Mouse (Mus musculus): ENCODE data around the gene Cdhr5. TPM values are rescaled to one million over a fixed set of nuclear protein-coding genes. Genes with fewer than 3 reads are reported as not detected.

Gene Cdhr5
- polyA plus RNA-seq, 1 experiment from 2014 or later = not detected

DNA sequence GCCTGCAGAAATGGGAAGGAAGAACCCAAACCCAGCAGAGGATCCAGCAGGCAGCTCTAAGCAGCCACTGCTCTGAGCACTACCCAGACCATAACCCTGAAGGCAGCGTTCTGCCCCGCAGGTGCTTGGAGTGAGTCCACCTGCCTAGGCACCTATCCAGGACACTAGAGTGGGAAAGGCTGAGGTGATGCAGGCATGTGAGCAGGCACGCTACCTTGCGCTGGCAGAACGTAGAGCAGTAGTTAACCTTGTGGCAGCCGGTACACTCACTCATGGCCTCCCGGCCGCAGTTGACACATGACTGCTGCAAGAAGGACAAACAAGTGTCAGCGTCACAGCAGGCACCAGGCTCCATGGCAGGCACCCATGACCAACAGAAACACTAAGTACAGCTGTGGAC lies 24.8 kb upstream of the Cdhr5 start:
- Histone ChIP-seq H3K4me1 (replicated peaks; ENCODE audit: control insufficient read depth, insufficient read depth, low read length) (no peaks in the 10 kb centered on the region), H3K9me3 (ENCODE audit: control insufficient read depth, low read length) (no peaks in the 10 kb centered on the region), H3K27ac (ENCODE audit: low read depth, low read length) (no peak overlapping the region), H3K9ac (ENCODE audit: low read length) (no peak overlapping the region), H3K36me3 (ENCODE audit: control insufficient read depth, insufficient read depth, low read length) (peaks cover 9% of the 10 kb centered on the region; the same call in 1 of the 2 replicates), H3K4me3 (ENCODE audit: low read depth, low read length) (no peak overlapping the region), H3K4me2 (ENCODE audit: low read depth, low read length, severe bottlenecking) (no peak overlapping the region), H3K27me3 (ENCODE audit: control insufficient read depth, insufficient read depth, low read length) (no peaks in the 10 kb centered on the region)
- no peak for DNase-seq (ENCODE audit: low spot score)
- 95% methylated on average over 9 of the region's 9 CpGs for WGBS
- no peak for ATAC-seq (replicated peaks; ENCODE audit: low FRiP score)

DNA sequence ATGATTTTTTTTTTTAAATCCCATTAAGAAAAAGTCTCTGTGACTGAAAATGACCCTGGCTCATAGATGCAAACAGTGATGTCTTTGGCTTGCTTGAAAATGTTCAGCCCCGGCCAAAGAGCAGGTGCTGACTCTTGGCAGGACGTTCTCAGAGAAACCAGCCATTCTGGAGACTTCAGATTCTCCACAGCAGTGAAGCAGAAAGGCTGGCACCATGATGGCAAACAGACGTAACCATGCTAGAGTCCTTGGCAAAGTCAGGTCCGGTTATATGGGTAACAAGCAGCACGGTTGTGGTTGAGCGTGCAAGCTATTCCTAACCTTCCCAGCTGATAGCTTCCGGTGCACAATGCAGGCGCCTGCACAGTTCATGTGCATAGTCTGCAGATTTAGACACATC lies 22.6 kb upstream of the Cdhr5 start:
- no peak overlapping the region for H3K4me3 ChIP-seq (ENCODE audit: low read depth, low read length)
- H3K9me3 ChIP-seq (ENCODE audit: control insufficient read depth, low read length) = no peaks in the 10 kb centered on the region
- H3K27ac ChIP-seq (ENCODE audit: low read depth, low read length) = no peak overlapping the region
- ATAC-seq (replicated peaks; ENCODE audit: low FRiP score) (no peak), DNase-seq (ENCODE audit: low spot score) (no peak)
- no peak overlapping the region for H3K4me2 ChIP-seq (ENCODE audit: low read depth, low read length, severe bottlenecking)
- peaks cover 3% of the 10 kb centered on the region for H3K4me1 ChIP-seq (replicated peaks; ENCODE audit: control insufficient read depth, insufficient read depth, low read length)
- 96% methylated on average over 8 of the region's 8 CpGs for WGBS
- H3K9ac ChIP-seq (ENCODE audit: low read length) = no peak overlapping the region
- H3K27me3 ChIP-seq (ENCODE audit: control insufficient read depth, insufficient read depth, low read length) = peaks cover 18% of the 10 kb centered on the region
- peaks cover 4% of the 10 kb centered on the region; the same call in 1 of the 2 replicates for H3K36me3 ChIP-seq (ENCODE audit: control insufficient read depth, insufficient read depth, low read length)

GRCm38 (mm10) chr7:141297926-141298650 lies 21.5 kb upstream of the Cdhr5 start:
- DNase-seq (ENCODE audit: low spot score) (no peak), ATAC-seq (replicated peaks; ENCODE audit: low FRiP score) (no peak)
- H3K4me2 ChIP-seq (ENCODE audit: low read depth, low read length, severe bottlenecking) = no peak overlapping the region
- peaks cover 8% of the 10 kb centered on the region for H3K4me1 ChIP-seq (replicated peaks; ENCODE audit: control insufficient read depth, insufficient read depth, low read length)
- H3K36me3 ChIP-seq (ENCODE audit: control insufficient read depth, insufficient read depth, low read length) = peaks cover 4% of the 10 kb centered on the region; the same call in 1 of the 2 replicates
- no peak overlapping the region for H3K4me3 ChIP-seq (ENCODE audit: low read depth, low read length)
- H3K9ac ChIP-seq (ENCODE audit: low read length) = no peak overlapping the region
- 86% methylated on average over 3 of the region's 3 CpGs for WGBS
- H3K9me3 ChIP-seq (ENCODE audit: control insufficient read depth, low read length) = no peaks in the 10 kb centered on the region
- H3K27ac ChIP-seq (ENCODE audit: low read depth, low read length) = no peak overlapping the region
- H3K27me3 ChIP-seq (ENCODE audit: control insufficient read depth, insufficient read depth, low read length) = peaks cover 29% of the 10 kb centered on the region

- DNase-seq (ENCODE audit: low spot score) (no peak), ATAC-seq (replicated peaks; ENCODE audit: low FRiP score) (no peak)
- peak overlapping the region; percentile 59 for H3K4me2 ChIP-seq (ENCODE audit: low read depth, low read length, severe bottlenecking)
- H3K4me3 ChIP-seq (ENCODE audit: low read depth, low read length) = peak overlapping the region; percentile 27
- WGBS = 3% methylated on average over 22 of the region's 22 CpGs
- H3K36me3 ChIP-seq (ENCODE audit: control insufficient read depth, insufficient read depth, low read length) = no peaks in the 10 kb centered on the region; the same call in 1 of the 2 replicates
- H3K27me3 ChIP-seq (ENCODE audit: control insufficient read depth, insufficient read depth, low read length) = peaks cover 52% of the 10 kb centered on the region
- H3K4me1 ChIP-seq (replicated peaks; ENCODE audit: control insufficient read depth, insufficient read depth, low read length) = peaks cover 12% of the 10 kb centered on the region
- H3K9me3 ChIP-seq (ENCODE audit: control insufficient read depth, low read length) = no peaks in the 10 kb centered on the region
- no peak overlapping the region for H3K27ac ChIP-seq (ENCODE audit: low read depth, low read length)
- H3K9ac ChIP-seq (ENCODE audit: low read length) = no peak overlapping the region
These were observed 17.9 kb upstream of the Cdhr5 start for GRCm38 (mm10) chr7:141294479-141294878.

DNA sequence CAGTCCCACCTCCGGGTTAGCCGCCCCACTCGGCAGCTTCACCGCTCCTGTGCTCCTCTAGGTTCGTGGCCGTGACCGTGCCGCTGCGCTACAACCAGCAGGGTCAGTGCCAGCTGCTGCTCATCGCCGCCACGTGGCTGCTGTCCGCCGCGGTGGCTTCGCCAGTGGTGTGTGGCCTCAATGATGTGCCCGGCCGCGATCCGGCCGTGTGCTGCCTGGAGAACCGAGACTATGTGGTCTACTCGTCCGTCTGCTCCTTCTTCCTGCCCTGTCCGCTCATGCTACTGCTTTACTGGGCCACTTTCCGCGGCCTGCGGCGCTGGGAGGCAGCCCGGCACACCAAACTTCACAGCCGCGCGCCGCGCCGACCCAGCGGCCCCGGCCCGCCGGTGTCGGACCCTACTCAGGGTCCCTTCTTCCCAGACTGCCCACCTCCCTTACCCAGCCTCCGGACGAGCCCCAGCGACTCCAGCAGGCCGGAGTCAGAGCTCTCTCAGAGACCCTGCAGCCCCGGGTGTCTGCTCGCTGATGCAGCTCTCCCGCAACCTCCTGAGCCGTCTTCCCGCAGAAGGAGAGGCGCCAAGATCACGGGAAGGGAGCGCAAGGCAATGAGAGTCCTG lies 17.4 kb upstream of the Cdhr5 start:
- Histone ChIP-seq H3K4me2 (ENCODE audit: low read depth, low read length, severe bottlenecking) (peak overlapping the region; percentile 59), H3K4me1 (replicated peaks; ENCODE audit: control insufficient read depth, insufficient read depth, low read length) (peaks cover 12% of the 10 kb centered on the region), H3K9ac (ENCODE audit: low read length) (peak overlapping the region; percentile 31; the same call in 1 of the 2 replicates), H3K36me3 (ENCODE audit: control insufficient read depth, insufficient read depth, low read length) (no peaks in the 10 kb centered on the region), H3K9me3 (ENCODE audit: control insufficient read depth, low read length) (no peaks in the 10 kb centered on the region), H3K4me3 (ENCODE audit: low read depth, low read length) (peak overlapping the region; percentile 27), H3K27me3 (ENCODE audit: control insufficient read depth, insufficient read depth, low read length) (peaks cover 52% of the 10 kb centered on the region), H3K27ac (ENCODE audit: low read depth, low read length) (no peak overlapping the region)
- ATAC-seq (replicated peaks; ENCODE audit: low FRiP score) (no peak), DNase-seq (ENCODE audit: low spot score) (peak; percentile 74)
- WGBS = 2% methylated on average over 53 of the region's 53 CpGs

DNA sequence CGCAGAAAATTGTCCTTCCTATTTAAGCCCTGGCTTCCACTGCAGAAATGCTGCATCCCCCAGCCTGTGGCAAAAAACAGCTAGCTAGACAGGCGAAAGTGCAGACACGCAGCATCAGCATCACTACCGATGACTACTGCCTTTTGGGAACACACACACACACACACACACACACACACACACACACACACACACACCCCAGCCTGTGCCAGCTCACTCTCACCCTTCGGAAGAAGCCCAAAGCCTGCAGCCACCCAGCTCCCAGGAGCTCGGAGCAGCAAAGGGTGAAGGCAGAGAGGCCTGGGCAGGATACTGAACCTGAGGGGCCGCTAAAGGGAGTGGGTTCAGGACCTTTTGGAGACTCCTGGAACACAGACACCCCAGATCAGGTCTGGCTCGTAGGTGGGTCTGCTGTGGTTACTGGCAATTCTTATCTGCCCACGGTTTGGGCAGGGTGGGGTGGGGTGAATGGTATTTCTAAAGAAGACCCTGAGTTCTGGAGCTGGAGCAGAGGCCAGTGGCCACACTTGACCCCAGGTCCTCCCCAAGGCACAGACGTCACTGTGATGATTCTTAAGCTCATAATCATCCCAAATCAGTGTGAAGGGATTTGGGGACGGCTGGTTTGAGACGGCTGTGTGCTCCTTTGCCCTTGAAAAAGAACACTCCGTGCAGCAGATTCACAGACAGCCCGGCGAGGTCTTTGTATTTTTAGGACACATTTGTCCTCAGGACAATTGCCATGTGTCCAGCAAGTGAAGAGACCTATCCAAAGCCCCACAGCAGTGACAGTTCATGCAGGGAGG lies 16.2 kb upstream of the Cdhr5 start:
- peaks cover 12% of the 10 kb centered on the region for H3K4me1 ChIP-seq (replicated peaks; ENCODE audit: control insufficient read depth, insufficient read depth, low read length)
- H3K9ac ChIP-seq (ENCODE audit: low read length) = no peak overlapping the region; the same call in 1 of the 2 replicates
- H3K27me3 ChIP-seq (ENCODE audit: control insufficient read depth, insufficient read depth, low read length) = peaks cover 52% of the 10 kb centered on the region
- H3K27ac ChIP-seq (ENCODE audit: low read depth, low read length) = no peak overlapping the region
- peak; percentile 61 for DNase-seq (ENCODE audit: low spot score)
- no peaks in the 10 kb centered on the region for H3K36me3 ChIP-seq (ENCODE audit: control insufficient read depth, insufficient read depth, low read length)
- peak overlapping the region; percentile 45; the same call in 1 of the 2 replicates for H3K4me3 ChIP-seq (ENCODE audit: low read depth, low read length)
- ATAC-seq (replicated peaks; ENCODE audit: low FRiP score) = no peak
- peak overlapping the region; percentile 71 for H3K4me2 ChIP-seq (ENCODE audit: low read depth, low read length, severe bottlenecking)
- H3K9me3 ChIP-seq (ENCODE audit: control insufficient read depth, low read length) = no peaks in the 10 kb centered on the region
- 32% methylated on average over 15 of the region's 15 CpGs for WGBS

DNA sequence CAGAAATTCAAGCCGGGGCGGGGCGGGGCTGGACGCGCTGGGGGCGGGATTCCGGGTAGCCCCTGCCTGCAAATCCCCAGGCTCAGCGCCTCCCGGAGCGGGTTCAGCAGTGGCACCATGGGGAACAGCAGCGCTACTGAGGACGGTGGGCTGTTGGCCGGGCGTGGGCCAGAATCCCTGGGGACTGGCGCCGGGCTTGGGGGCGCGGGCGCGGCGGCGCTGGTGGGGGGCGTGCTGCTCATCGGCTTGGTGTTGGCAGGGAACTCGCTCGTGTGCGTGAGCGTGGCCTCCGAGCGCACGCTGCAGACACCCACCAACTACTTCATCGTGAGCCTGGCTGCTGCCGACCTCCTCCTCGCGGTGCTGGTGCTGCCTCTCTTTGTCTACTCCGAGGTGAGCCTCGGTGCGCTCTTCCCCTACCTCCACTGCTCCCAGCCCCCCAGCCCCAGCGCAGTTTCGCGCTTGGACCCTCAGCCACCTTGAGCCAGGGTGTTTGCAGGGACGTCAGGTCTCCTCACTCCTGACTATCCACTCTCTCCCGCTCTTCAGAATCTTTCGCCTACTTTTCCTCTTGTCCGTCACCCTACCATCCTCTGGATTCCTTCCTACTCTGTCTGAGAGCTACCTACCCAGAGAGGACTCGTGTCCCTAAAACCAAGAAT lies 15.5 kb upstream of the Cdhr5 start, which contains the start of gene Drd4:
Drd4 (plus strand) TSS at position 86 of the 662 bp plus-strand sequence.
- H3K27me3 ChIP-seq (ENCODE audit: control insufficient read depth, insufficient read depth, low read length) = peaks cover 52% of the 10 kb centered on the region
- no peaks in the 10 kb centered on the region for H3K9me3 ChIP-seq (ENCODE audit: control insufficient read depth, low read length)
- no peaks in the 10 kb centered on the region for H3K36me3 ChIP-seq (ENCODE audit: control insufficient read depth, insufficient read depth, low read length)
- H3K4me1 ChIP-seq (replicated peaks; ENCODE audit: control insufficient read depth, insufficient read depth, low read length) = peaks cover 12% of the 10 kb centered on the region
- no peak within 1 kb of the TSS for H3K27ac ChIP-seq (ENCODE audit: low read depth, low read length)
- peak; percentile 66 for ATAC-seq (replicated peaks; ENCODE audit: low FRiP score)
- H3K4me2 ChIP-seq (ENCODE audit: low read depth, low read length, severe bottlenecking) = peak within 1 kb of the TSS; percentile 71
- DNase-seq (ENCODE audit: low spot score) = peak; percentile 77
- H3K4me3 ChIP-seq (ENCODE audit: low read depth, low read length) = peak within 1 kb of the TSS; percentile 45
- peak within 1 kb of the TSS; percentile 67 for H3K9ac ChIP-seq (ENCODE audit: low read length)
- WGBS = 1% methylated on average over 45 of the region's 46 CpGs

DNA sequence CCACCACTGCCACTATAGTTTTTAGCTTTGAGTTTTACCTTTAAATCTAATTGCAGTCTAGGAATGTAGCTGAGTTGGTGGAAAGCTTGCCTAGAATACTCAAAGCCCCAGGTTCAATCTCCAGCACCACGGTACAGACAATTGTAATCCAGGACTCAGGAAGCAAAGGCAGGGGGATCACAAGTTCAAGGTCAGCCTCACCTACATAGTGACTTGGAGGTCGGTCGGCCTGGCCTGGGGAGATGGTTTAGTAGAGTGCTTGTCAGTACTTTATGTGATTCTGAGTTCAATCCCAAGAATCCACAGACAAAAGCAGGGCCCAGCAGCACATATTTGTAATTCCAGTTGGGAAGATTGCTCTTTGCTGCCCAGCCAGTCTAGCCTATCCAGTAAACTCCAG lies 11.5 kb upstream of the Cdhr5 start:
- WGBS = 91% methylated on average over 3 of the region's 3 CpGs
- peaks cover 22% of the 10 kb centered on the region for H3K27me3 ChIP-seq (ENCODE audit: control insufficient read depth, insufficient read depth, low read length)
- no peak overlapping the region for H3K27ac ChIP-seq (ENCODE audit: low read depth, low read length)
- peaks cover 5% of the 10 kb centered on the region; the same call in 1 of the 2 replicates for H3K4me1 ChIP-seq (replicated peaks; ENCODE audit: control insufficient read depth, insufficient read depth, low read length)
- H3K4me2 ChIP-seq (ENCODE audit: low read depth, low read length, severe bottlenecking) = no peak overlapping the region
- H3K9ac ChIP-seq (ENCODE audit: low read length) = no peak overlapping the region
- no peaks in the 10 kb centered on the region for H3K36me3 ChIP-seq (ENCODE audit: control insufficient read depth, insufficient read depth, low read length)
- H3K4me3 ChIP-seq (ENCODE audit: low read depth, low read length) = no peak overlapping the region
- ATAC-seq (replicated peaks; ENCODE audit: low FRiP score) = no peak
- no peak for DNase-seq (ENCODE audit: low spot score)
- no peaks in the 10 kb centered on the region for H3K9me3 ChIP-seq (ENCODE audit: control insufficient read depth, low read length)

Data from forebrain, embryonic 11.5 days (tissue).